Mouse (Mus musculus): ENCODE measurements around the gene Irgm2.

Gene Irgm2

DNA sequence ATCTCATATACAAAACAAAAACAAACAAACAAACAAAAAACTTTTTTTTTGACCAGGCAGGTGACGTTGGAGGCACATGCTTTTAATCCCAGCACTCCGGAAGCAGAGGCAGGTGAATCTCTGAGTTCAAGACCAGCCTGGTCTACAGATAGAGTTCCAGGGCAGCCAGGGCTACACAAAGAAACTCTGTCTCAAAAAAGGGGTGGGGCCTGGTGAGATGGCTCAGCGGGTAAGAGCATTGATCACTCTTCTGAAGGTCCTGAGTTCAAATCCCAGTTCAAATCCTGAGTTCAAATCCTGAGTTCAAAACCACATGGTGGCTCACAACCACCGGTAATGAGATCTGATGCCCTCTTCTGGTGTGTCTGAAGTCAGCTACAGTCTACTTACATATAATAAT is 62.4 kb downstream of the Irgm2 start:
- DNase-seq (ENCODE audit: low read depth), result no peak

DNA sequence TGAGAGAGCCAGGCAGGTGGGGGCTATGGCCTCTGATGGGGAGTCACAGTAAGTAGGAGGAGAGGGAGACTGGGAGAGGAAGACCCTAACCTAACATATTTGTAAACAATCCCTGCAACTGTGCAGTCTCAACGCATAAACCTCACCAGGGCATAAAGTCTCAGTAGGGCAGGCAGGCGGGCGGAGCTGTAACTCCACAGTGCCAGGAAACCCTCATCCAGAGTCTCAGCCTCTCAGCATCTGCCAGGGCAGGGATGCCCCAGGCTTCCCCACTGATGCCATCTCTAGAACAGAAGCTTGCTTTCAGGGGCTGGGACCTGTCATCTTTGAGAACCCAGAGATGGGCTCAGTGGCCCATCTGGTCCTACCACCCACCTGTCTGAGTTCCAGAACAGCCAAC is 62.9 kb downstream of the Irgm2 start:
- no peak for DNase-seq (ENCODE audit: low read depth)

DNA sequence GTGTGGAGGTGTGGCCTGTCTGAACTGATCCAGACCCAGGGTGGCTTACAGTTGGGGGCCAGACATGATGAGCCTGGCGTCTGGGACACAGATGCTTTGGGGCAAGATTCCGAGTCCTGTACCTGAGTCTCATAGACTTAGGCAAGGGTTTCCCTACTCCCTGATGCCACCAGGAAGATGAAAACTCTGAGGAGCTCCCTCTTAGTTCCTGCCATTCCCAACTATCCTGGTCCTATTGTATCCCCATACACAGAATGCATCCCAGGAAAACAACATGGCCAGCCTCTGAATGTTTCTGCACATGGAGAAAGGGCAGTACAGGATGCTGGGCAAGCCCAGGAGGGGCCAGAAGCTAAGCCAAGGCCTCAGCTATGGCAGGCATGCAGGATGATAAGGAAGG is 64.1 kb downstream of the Irgm2 start:
- no peak for DNase-seq (ENCODE audit: low read depth)

DNA sequence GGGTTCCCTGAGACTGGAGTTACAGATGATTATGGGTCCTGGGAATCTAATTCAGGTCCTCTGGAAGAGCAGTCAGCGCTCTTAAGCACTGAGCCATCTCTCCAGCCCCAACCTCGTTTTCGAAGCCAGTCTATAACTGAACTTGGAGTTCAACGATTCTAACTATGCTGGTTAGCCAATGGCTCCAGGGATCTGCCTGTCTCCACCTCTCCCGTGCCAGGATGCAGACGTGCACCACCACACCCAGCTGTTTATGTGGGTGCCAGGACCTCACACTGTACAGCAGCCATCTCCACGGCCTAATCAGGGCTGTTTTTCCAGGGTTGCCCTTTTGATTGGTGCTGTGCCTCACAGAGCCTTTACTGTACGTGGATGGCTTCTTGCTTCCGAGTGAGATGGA is 65.1 kb downstream of the Irgm2 start:
- no peak for DNase-seq (ENCODE audit: low read depth)

DNA sequence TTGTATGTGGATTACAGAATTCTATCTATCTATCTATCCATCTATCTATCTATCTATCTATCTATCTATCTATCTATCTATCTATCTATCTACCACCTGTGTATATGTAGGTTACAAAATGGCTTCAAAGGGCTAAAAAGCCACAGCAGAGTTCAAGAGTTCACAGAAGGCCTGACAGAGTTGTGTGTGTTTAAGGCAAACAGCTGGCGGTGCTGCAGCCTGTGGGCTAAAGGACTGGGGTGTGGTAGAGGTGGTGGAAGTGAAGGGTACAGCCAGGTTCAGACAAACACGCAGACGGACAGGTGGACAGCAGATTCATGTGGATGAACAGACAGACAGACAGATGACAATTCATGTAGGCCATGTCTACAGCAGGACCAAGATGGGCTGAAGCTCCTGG is 68.9 kb downstream of the Irgm2 start:
- no peak for DNase-seq (ENCODE audit: low read depth)

All from fibroblast of lung, adult 2 months (primary cell).